Mouse (Mus musculus) layer of hippocampus, adult 9-10 months (tissue): ENCODE data around the gene Amdhd2.

Experiments
- DNase-seq: peaks from one replicate; pipeline ENCODE4 v3.0.0; 2022; ENCODE audit warnings: low spot score

The Amdhd2 gene

GRCm38 (mm10) chr17:24163176-24163962, at the start of gene Amdhd2:
Gene Amdhd2, minus strand, starts transcription at chr17:24163766.
- peak; percentile 96 for DNase-seq

DNA sequence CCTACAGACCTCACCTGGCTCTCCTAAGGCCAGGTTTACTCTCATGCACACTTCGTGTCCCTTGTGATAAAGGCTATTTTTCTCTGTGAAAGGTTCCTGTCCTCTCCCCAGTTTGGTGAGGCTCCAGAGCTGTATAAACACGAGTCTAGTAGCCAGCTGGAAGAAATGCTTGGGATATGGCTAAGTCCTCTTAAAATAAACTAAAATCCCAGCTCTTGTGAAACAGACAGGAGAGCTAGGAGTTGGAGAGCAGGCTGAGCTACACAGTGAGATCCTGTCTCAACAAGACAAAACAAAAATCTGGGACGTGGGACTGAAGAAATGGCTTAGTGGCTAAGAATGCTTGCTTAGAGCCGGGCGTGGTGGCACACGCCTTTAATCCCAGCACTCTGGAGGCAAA, 49.6 kb upstream of the Amdhd2 start:
- DNase-seq, result no peak

DNA sequence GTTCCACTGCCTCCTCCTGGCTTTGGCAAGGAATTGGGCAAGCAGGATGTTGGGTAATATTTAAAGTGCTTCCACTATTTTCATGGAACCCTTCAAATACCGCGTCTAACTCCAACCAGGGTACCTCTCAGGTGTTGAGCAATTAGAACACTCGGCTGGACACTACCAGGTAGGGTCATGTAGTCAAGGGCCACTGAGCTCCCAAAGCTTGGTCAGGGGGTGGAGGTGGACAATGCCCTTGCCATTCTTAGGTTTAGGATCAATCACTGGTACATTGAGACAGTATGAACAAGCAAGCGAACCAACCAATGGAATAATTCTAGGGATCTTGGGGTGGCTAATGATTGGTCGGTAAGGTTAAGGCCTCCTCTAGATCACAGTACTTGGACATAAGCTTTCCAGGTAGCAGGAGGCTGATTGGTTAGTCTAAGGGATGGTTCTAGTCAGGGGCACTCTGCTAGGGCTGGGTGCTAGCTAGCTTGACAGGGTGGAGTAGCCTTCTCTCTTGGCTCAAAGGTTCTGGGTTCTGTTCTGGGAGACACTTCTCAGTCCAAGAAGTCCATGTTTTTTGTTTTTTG, 49.0 kb upstream of the Amdhd2 start:
- DNase-seq, result no peak

DNA sequence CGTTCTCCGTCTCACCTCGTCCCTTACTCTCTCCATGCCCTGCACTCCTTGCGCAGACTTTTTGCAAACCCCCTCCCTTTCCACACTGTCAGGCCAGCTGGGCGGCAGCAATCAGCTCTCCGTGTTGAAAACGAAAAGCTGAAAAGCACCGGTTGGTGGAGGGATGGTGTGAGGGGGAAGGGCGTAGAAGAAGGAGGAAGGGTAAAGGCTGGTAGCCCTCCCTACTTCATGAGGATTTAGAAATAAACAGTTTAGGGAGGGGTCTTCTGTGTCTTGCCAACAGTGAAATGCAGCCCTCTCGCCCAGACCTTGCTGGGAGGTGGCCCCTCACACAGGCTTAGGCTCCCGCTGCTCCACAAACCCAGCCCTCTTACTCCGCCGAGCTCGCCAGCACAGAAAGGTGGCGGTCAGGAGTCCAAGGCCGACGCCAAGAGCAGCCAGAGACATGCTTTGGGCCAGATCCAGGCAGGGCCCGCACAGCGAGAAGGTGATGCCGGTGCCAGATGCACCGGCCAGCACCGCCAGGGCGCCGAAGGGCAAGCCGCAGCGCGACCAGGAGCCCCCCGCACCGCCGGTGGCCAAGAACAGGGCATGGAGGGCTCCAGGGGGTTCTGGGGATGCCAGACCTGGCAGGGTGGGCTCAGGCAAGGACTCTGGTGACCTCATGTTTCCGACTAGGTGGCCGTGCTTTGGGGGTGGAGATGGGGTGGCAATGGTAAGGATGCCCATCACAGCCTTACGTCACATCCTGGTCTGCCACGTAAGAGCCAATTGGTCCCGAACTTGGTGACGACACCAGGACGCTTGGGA, 48.3 kb upstream of the Amdhd2 start:
- DNase-seq, result no peak

DNA sequence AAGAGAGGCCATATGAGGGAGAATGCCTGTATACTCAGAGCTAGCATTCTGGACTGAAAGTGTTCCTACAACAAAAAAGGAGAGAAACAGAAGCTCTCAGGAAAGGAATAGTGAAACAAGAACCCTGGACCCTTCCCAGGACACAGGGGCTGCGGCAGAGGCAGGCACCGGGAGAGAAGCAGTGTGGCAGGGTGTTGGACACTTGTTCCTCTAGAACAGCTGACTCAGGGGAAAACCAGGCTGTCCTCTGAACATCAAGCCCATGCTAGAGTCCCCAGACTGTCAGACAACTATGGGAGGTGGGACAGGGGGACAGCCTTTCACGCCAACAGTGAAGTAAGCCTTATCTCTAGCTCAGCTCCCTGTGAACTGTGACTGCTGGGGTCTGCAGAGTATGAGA, 47.0 kb upstream of the Amdhd2 start:
- no peak for DNase-seq

- no peak for DNase-seq
Observed at GRCm38 (mm10) chr17:24209916-24210240, 46.3 kb upstream of the Amdhd2 start.

DNA sequence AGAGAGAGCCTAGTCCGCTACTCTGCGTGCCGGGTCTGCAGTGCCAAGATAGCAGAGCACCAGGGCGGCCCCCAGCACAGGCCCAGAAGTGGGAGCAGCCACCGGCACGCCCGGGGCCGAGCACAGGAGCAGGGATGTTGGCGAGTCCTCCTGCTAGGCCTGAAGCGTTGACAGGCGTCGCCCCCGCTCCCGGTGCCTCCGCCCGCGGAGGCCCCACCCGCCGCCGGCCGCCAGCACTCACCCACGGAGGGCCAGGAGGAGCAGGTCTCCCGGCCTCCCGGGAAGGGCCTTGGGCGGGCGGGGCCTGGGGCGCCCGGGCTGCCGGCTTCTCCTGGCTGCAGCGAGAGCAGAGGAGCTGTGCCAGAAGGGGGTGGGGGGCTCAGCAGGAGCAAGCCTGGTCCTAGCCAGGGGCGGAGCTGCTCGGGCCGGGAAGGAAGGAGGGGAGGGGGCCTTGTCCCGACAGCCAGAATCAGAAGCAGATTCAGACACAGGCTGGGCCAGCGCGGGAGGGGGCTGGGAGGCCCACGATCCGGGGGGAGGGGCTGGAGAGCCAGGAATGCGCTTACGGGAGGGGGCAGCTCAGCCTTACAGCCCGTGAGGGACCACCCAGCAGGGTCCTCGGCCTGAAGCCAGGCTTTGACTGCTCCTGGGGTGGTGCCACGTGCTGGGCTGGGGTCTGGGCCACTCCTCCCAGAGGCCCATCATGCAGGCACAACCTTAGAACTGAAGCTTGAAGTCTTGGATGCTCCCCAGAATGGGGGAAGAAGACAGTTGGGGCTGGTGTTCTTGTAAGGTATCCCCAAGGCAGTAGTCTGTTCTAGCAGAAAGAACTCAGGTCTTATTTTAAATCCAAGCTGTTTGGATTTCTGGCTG, 45.7 kb upstream of the Amdhd2 start, which contains the start of gene Ntn3:
Ntn3 (minus strand) TSS at position 489 of the 873 bp plus-strand sequence.
- no peak for DNase-seq

- no peak for DNase-seq
Observed at GRCm38 (mm10) chr17:24208641-24209042, 45.1 kb upstream of the Amdhd2 start.

DNA sequence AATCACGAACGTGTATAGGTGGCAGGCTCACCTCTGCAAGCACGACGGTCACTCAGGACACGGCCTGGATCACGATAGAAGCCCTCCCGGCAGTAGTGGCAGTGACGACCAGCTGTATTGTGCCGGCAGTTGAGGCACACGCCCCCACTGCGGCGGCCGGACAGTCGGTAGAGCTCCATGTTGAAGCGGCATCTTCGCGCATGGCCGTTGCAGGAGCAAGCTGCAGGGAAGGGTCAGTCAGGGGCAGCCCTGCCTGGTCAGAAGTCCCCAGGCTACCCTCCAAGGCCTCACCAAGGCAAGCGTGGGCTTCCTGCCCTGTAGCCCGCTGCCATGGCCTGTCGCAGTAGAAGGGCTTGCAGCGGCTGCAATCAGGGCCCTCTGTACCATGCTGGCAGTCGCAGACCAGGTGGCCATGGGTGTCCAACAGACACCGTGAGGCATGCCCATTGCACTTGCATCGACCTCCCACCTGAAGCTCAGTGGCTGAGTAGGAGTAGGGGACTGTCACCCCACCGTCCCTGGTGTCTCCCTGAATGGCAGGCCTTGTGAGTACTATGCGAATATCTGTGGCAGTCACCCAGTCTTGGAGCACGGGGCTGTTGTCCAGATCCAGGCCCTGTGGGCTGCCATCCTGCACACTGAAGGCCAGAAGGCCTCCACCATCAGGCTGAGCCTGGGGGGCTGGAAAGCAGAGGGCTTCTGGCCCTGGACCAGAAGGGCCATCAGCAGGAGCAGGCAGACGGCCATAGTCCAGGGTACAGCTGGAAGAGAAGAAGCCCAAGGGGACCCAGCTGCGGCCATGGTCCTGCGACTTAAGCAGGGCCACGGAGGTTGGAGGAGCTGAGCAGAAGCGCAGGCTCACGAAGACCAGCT, 44.4 kb upstream of the Amdhd2 start:
- no peak for DNase-seq

DNA sequence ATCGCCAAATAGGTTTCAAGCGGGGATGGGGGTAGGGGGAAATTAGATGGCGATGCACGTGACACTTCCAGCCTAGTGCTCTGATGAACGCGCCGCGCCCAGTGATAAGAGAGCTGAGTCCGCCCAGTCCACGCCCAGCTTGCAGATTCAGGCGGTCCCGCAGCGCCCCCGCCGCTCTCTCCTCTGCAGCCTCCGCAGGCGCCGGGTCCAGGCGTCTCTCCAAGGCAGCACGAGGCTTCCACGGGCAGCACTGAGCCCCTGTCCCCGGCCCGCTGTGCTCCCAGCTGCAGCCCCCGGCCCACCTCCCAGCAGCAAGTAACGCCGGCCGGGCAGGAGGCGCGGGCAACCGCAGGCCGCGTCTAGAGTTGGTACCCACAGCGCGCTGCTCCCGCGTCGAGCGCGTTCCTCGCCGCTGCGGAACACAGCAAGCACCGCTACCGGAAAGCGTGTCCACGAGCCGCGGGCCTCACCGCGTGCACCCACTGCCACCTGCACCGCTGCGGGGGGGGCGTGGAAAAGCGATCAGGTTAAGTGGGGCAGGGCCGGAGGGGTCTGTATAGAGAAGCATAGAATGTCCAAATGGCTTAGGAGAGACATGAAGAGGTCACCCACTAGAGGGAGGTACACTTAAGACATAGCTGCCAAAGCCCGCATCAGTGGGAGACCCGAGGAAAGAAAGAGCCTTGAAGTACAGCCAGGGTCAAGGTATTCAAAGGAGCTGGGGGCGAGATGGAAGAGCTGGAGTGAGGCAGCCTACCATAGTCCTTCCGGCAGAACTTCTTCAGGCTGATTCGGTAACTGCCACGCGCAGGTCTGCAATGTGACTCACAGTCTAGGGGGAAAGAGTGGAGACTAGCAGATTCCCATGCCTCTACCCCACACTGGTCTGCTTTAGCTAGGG, 43.1 kb upstream of the Amdhd2 start:
- no peak for DNase-seq

- DNase-seq, result no peak
Observed at GRCm38 (mm10) chr17:24205908-24206361, 42.4 kb upstream of the Amdhd2 start.

DNA sequence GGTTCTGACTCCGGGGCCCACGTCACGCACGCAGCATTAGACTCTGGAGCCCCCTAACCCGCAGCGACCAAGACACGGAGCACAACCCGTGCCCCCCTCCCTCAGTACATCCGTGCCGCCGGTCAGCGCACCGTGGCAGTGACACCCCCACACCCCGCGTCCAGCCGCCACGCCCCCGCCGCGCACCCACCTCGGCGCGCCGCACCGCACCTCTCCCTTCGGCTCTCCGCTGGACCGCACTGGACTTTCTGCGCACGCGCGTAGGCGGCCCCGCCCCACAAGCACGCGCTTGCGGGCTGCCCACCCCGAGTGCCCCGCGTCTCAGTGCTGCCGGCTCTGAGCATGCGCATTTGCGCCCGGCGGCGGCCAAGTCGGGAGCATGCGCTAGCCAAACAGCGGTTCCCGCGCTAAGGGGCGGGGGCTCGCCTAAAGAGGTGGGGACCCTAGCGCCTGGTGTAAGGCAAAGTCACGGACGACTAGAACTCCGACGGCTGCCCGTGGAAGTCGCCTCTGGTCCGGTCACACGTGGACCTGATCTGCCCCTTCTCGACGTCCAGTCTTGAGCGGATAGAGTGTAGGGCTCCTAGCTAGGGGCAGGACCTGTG, 41.8 kb upstream of the Amdhd2 start, which contains the start of gene Tbc1d24:
Tbc1d24 (minus strand) TSS at position 279 of the 605 bp plus-strand sequence.
- DNase-seq, result peak; percentile 69

GRCm38 (mm10) chr17:24204846-24205245, 41.3 kb upstream of the Amdhd2 start:
- DNase-seq, result no peak

GRCm38 (mm10) chr17:24203611-24204534, 40.3 kb upstream of the Amdhd2 start:
- DNase-seq, result no peak

DNA sequence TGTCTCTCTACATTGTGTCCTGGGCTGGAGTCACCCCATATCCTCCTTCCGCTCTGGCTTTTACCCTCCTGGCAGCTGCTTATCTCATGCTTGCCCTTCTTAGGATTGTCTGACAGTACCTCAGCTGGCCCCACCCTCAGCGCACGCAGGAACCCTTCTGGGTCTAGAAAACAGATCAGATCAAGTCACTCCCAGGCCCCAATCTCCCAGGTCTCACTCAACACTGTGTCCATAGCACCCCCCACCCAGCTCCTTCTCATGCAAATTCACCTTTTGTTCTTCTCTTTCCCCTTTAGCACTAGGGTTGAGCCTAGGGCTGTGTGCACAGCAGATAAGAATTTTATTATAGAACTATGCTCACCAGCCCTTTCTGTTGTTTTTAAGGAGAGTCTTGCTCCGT, 39.5 kb upstream of the Amdhd2 start:
- DNase-seq, result no peak

GRCm38 (mm10) chr17:24201092-24201491, 37.5 kb upstream of the Amdhd2 start:
- DNase-seq, result no peak

- no peak for DNase-seq
Observed at GRCm38 (mm10) chr17:24199741-24200140, 36.2 kb upstream of the Amdhd2 start.

DNA sequence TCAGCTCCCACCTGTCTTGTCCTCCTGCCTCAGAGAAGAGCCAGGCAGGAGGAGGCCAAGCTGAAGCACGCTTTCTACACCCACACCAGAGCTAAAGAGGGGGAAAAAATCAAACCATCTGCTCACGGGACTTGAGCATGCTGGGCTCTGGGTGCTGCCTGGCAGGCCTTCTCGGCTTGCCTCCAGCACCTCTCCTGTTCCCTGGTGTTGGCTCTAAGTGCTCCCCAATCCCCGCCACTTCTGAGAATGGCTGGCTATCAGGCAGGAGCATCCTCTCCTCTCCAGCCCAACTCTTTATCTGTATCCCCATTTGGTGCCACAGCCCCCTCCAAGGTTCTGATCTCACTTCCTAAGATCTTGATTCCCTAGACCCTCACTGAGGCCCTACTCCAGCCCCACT, 35.7 kb upstream of the Amdhd2 start:
- DNase-seq, result no peak
